8 mouse cellular contexts compared by ENCODE assay signal in the genomic region with DNA sequence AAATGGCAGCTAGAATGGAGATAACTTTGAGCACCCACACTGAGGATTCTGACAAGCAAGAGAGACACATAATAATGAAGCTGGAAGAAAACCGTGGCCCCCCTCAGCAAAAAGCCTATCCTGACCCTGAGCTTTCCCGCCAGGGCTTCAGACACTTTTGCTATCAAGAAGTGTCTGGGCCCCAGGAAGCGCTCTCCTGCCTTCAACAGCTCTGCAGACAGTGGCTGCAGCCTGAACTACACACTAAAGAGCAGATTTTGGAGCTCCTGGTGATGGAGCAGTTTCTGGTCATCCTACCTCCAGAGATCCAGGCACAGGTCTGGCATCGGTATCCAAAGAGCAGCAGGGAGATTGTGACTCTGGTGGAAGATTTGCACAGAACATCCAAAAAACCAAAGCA. TPM values are rescaled to one million over a fixed set of nuclear protein-coding genes. Genes with fewer than 3 reads are reported as not detected.
DNase-seq lines count a peak whose midpoint lies in the region; ATAC-seq and TF ChIP-seq lines count a peak whose summit lies in the region.

No protein-coding gene starts in this region.

- H3K9me3 ChIP-seq in heart, embryonic 16.5 days (replicated peaks; ENCODE audit: control insufficient read depth, low read length), result no peaks in the 10 kb centered on the region
- H3K9me3 ChIP-seq in MEL (replicated peaks; ENCODE audit: insufficient read depth, low read length), result no peaks in the 10 kb centered on the region
- H3K9me3 ChIP-seq in forebrain, embryonic 15.5 days, result no peaks in the 10 kb centered on the region
- H3K9me3 ChIP-seq in liver, postnatal 0 days (ENCODE audit: low read length), result no peaks in the 10 kb centered on the region

- TF ChIP-seq CTCF in MEL (IDR thresholded peaks at IDR 0.05 in 2 of 3, conservative IDR thresholded peaks at IDR 0.05 in 1 of 3; ENCODE audit: control insufficient read depth in 1 of 3, insufficient read depth in 1 of 3, low read depth in 2 of 3, low read length in 3 of 3, poor library complexity in 1 of 3, severe bottlenecking in 1 of 3), result no peak
- TF ChIP-seq CTCF in liver, postnatal 0 days (IDR thresholded peaks at IDR 0.05; ENCODE audit: low read depth), result no peak

- H3K4me2 ChIP-seq in heart, embryonic 16.5 days (ENCODE audit: low read depth, low read length), result peak overlapping the region; percentile 72
- peak overlapping the region; percentile 68 for H3K4me2 ChIP-seq in forebrain, embryonic 15.5 days (replicated peaks)
- H3K4me2 ChIP-seq in liver, postnatal 0 days (ENCODE audit: low read depth, low read length), result peak overlapping the region; percentile 85

- H3K4me1 ChIP-seq in heart, embryonic 16.5 days (ENCODE audit: control insufficient read depth, insufficient read depth, low read length), result peaks cover 6% of the 10 kb centered on the region
- H3K4me1 ChIP-seq in MEL (ENCODE audit: control insufficient read depth in 1 of 2, insufficient read depth in 2 of 2, low read length in 2 of 2), result no peaks in the 10 kb centered on the region; a peak in 1 of 4 replicates
- peaks cover 21% of the 10 kb centered on the region for H3K4me1 ChIP-seq in forebrain, embryonic 15.5 days
- H3K4me1 ChIP-seq in liver, postnatal 0 days (ENCODE audit: insufficient read depth), result peaks cover 13% of the 10 kb centered on the region

- no peak for TF ChIP-seq POLR2A in MEL (IDR thresholded peaks at IDR 0.05; ENCODE audit: control insufficient read depth in 1 of 2, insufficient read depth in 1 of 2, low read depth in 1 of 2, low read length in 2 of 2, poor library complexity in 1 of 2)

- H3K9ac ChIP-seq in heart, embryonic 16.5 days (ENCODE audit: low read length), result peak overlapping the region; percentile 85; the same call in 1 of the 2 replicates
- peak overlapping the region; percentile 67 for H3K9ac ChIP-seq in MEL (ENCODE audit: control insufficient read depth, low read depth, low read length, poor library complexity, severe bottlenecking)
- H3K9ac ChIP-seq in forebrain, embryonic 15.5 days (replicated peaks), result peak overlapping the region; percentile 70; the same call in 1 of the 2 replicates
- H3K9ac ChIP-seq in liver, postnatal 0 days (replicated peaks), result peak overlapping the region; percentile 74; the same call in 1 of the 2 replicates

- no peak overlapping the region for H3K27ac ChIP-seq in heart, embryonic 16.5 days (ENCODE audit: low read length)
- H3K27ac ChIP-seq in MEL (ENCODE audit: control insufficient read depth, low read depth, low read length), result no peak overlapping the region
- H3K27ac ChIP-seq in forebrain, embryonic 15.5 days (replicated peaks), result no peak overlapping the region
- peak overlapping the region; percentile 81; the same call in 1 of the 2 replicates for H3K27ac ChIP-seq in liver, postnatal 0 days (ENCODE audit: low read depth)

- no peaks in the 10 kb centered on the region for H3K79me2 ChIP-seq in MEL (ENCODE audit: control insufficient read depth, insufficient read depth, low read length, poor library complexity)

- no peak for ATAC-seq in heart, embryonic 16.5 days (replicated peaks; ENCODE audit: extremely low read depth, insufficient read depth, low FRiP score)
- no peak for ATAC-seq in forebrain, embryonic 15.5 days (replicated peaks)
- ATAC-seq in liver, postnatal 0 days, result no peak
- ATAC-seq in frontal cortex, adult (ENCODE audit: low TSS enrichment), result no peak
- ATAC-seq in monocyte, adult 5-6 weeks (replicated peaks; ENCODE audit: insufficient number of reproducible peaks, low FRiP score, low TSS enrichment, poor library complexity, severe bottlenecking), result no peak

- H3K36me3 ChIP-seq in heart, embryonic 16.5 days (ENCODE audit: control insufficient read depth, insufficient read depth), result no peaks in the 10 kb centered on the region
- H3K36me3 ChIP-seq in MEL (ENCODE audit: control insufficient read depth in 1 of 2, insufficient read depth in 2 of 2, low read length in 2 of 2), result no peaks in the 10 kb centered on the region; a peak in 1 of 4 replicates
- no peaks in the 10 kb centered on the region for H3K36me3 ChIP-seq in forebrain, embryonic 15.5 days
- no peaks in the 10 kb centered on the region for H3K36me3 ChIP-seq in liver, postnatal 0 days (replicated peaks; ENCODE audit: insufficient read depth, low read length)

- peak overlapping the region; percentile 82 for H3K4me3 ChIP-seq in heart, embryonic 16.5 days (ENCODE audit: low read length)
- H3K4me3 ChIP-seq in MEL (ENCODE audit: control insufficient read depth in 1 of 2, insufficient read depth in 1 of 2, low read depth in 2 of 2, low read length in 2 of 2), result peak overlapping the region; percentile 82 to 89
- peak overlapping the region; percentile 65 for H3K4me3 ChIP-seq in forebrain, embryonic 15.5 days
- H3K4me3 ChIP-seq in liver, postnatal 0 days (ENCODE audit: low read depth, low read length), result 0 out of 2 replicates have a peak overlapping the region, but pooled peaks have one; percentile 58

- WGBS in heart, embryonic 16.5 days, result 61% methylated on average over 4 of the region's 4 CpGs
- 69% methylated on average over 4 of the region's 4 CpGs for WGBS in forebrain, embryonic 15.5 days
- 73% methylated on average over 4 of the region's 4 CpGs for WGBS in liver, postnatal 0 days (ENCODE audit: insufficient replicate concordance)

- no peak for DNase-seq in heart, postnatal 4 days
- DNase-seq in MEL (ENCODE audit: low read depth, low spot score), result peak; percentile 49
- DNase-seq in liver, postnatal 0 days, result no peak
- DNase-seq in right cerebral cortex, adult 18-20 months, result no peak

- TF ChIP-seq RAD21 in MEL (IDR thresholded peaks at IDR 0.05; ENCODE audit: low read depth, low read length), result no peak

- no peak for TF ChIP-seq EP300 in MEL (IDR thresholded peaks at IDR 0.05; ENCODE audit: low read depth in 1 of 2, low read length in 2 of 2)
- no peak for TF ChIP-seq EP300 in liver, postnatal 0 days (IDR thresholded peaks at IDR 0.05; ENCODE audit: low read depth)

- no peaks in the 10 kb centered on the region for H3K27me3 ChIP-seq in heart, embryonic 16.5 days (ENCODE audit: control insufficient read depth, insufficient read depth, low read length)
- H3K27me3 ChIP-seq in MEL (ENCODE audit: control insufficient read depth in 1 of 2, insufficient read depth in 2 of 2, low read length in 2 of 2), result no peaks in the 10 kb centered on the region
- no peaks in the 10 kb centered on the region for H3K27me3 ChIP-seq in forebrain, embryonic 15.5 days
- H3K27me3 ChIP-seq in liver, postnatal 0 days (ENCODE audit: insufficient read depth, low read length), result no peaks in the 10 kb centered on the region

RNA-seq across cellular contexts. Expression of gene Zfp174, which starts 0.8 kb away (rescaled TPM):
- 0.85 and 0.90 TPM in 2 replicates for polyA plus RNA-seq in heart, embryonic 16.5 days (2015; fragmentation: Nextera tagmentation; extraction: Ambion mirVana)
- 1 to 10 TPM in 1 of 2 experiments, under 1 TPM in 1; 0.81 to 1.2 TPM for total RNA-seq in heart, postnatal 4 days (2021)
- total RNA-seq in MEL (2012; rRNA removed), result 0.39 and 0.46 TPM in 2 replicates
- polyA plus RNA-seq in MEL (2012; ENCODE audit: insufficient read depth in 1 of 2, insufficient read length in 2 of 2, low read depth in 1 of 2, low replicate concordance in 2 of 2, missing spikeins in 1 of 2), result 10 to 100 TPM in 1 of 2 experiments, under 1 TPM in 1; 0.58 to 24.5 TPM
- polyA plus RNA-seq in forebrain, embryonic 15.5 days (2015; fragmentation: Nextera tagmentation; extraction: Ambion mirVana), result 2.6 TPM in 2 replicates
- polyA plus RNA-seq in liver, postnatal 0 days (2015; fragmentation: Nextera tagmentation; extraction: Ambion mirVana), result 0.57 and 0.70 TPM in 2 replicates
- total RNA-seq in monocyte, adult 5-6 weeks (2017), result 0.11 to 1.5 TPM (median 1.4 TPM) in 3 replicates

RNA-seq across cellular contexts. Expression of gene Olfr15, which starts 17.2 kb away (rescaled TPM):
- polyA plus RNA-seq in heart, embryonic 16.5 days (2015; fragmentation: Nextera tagmentation; extraction: Ambion mirVana), result not detected in 2 replicates
- not detected for total RNA-seq in heart, postnatal 4 days (2021)
- not detected in 2 replicates for total RNA-seq in MEL (2012; rRNA removed)
- not detected for polyA plus RNA-seq in MEL (2012; ENCODE audit: insufficient read depth in 1 of 2, insufficient read length in 2 of 2, low read depth in 1 of 2, low replicate concordance in 2 of 2, missing spikeins in 1 of 2)
- polyA plus RNA-seq in forebrain, embryonic 15.5 days (2015; fragmentation: Nextera tagmentation; extraction: Ambion mirVana), result not detected in 2 replicates
- polyA plus RNA-seq in liver, postnatal 0 days (2015; fragmentation: Nextera tagmentation; extraction: Ambion mirVana), result not detected in 2 replicates
- total RNA-seq in monocyte, adult 5-6 weeks (2017), result not detected in 3 replicates

RNA-seq across cellular contexts. Expression of gene Naa60, which starts 24.3 kb away (rescaled TPM):
- polyA plus RNA-seq in heart, embryonic 16.5 days (2015; fragmentation: Nextera tagmentation; extraction: Ambion mirVana), result 37.1 and 40.0 TPM in 2 replicates
- 10 to 100 TPM; 44.3 to 55.1 TPM for total RNA-seq in heart, postnatal 4 days (2021)
- total RNA-seq in MEL (2012; rRNA removed), result 26.9 and 28.0 TPM in 2 replicates
- polyA plus RNA-seq in MEL (2012; ENCODE audit: insufficient read depth in 1 of 2, insufficient read length in 2 of 2, low read depth in 1 of 2, low replicate concordance in 2 of 2, missing spikeins in 1 of 2), result 10 to 100 TPM in 1 of 2 experiments, not detected in 1; 67.5 TPM
- 81.2 and 82.1 TPM in 2 replicates for polyA plus RNA-seq in forebrain, embryonic 15.5 days (2015; fragmentation: Nextera tagmentation; extraction: Ambion mirVana)
- 33.2 and 33.9 TPM in 2 replicates for polyA plus RNA-seq in liver, postnatal 0 days (2015; fragmentation: Nextera tagmentation; extraction: Ambion mirVana)
- 24.5 to 61.7 TPM (median 26.2 TPM) in 3 replicates for total RNA-seq in monocyte, adult 5-6 weeks (2017)

RNA-seq across cellular contexts. Expression of gene Zfp597, which starts 36.5 kb away (rescaled TPM):
- 6.1 TPM in 2 replicates for polyA plus RNA-seq in heart, embryonic 16.5 days (2015; fragmentation: Nextera tagmentation; extraction: Ambion mirVana)
- total RNA-seq in heart, postnatal 4 days (2021), result 10 to 100 TPM; 12.4 to 15.5 TPM
- 8.4 and 10.1 TPM in 2 replicates for total RNA-seq in MEL (2012; rRNA removed)
- 1 to 10 TPM in 1 of 2 experiments, not detected in 1; 6.9 TPM for polyA plus RNA-seq in MEL (2012; ENCODE audit: insufficient read depth in 1 of 2, insufficient read length in 2 of 2, low read depth in 1 of 2, low replicate concordance in 2 of 2, missing spikeins in 1 of 2)
- polyA plus RNA-seq in forebrain, embryonic 15.5 days (2015; fragmentation: Nextera tagmentation; extraction: Ambion mirVana), result 11.7 and 12.8 TPM in 2 replicates
- polyA plus RNA-seq in liver, postnatal 0 days (2015; fragmentation: Nextera tagmentation; extraction: Ambion mirVana), result 1.8 and 2.7 TPM in 2 replicates
- total RNA-seq in monocyte, adult 5-6 weeks (2017), result 23.7 to 35.3 TPM (median 24.2 TPM) in 3 replicates

RNA-seq across cellular contexts. Expression of gene Gm20695, which starts 36.6 kb away (rescaled TPM):
- 0.26 and 0.31 TPM in 2 replicates for polyA plus RNA-seq in heart, embryonic 16.5 days (2015; fragmentation: Nextera tagmentation; extraction: Ambion mirVana)
- 1 to 10 TPM in 1 of 2 experiments, not detected in 1; 1.4 TPM for total RNA-seq in heart, postnatal 4 days (2021)
- 0.52 and 0.62 TPM in 2 replicates for total RNA-seq in MEL (2012; rRNA removed)
- not detected for polyA plus RNA-seq in MEL (2012; ENCODE audit: insufficient read depth in 1 of 2, insufficient read length in 2 of 2, low read depth in 1 of 2, low replicate concordance in 2 of 2, missing spikeins in 1 of 2)
- polyA plus RNA-seq in forebrain, embryonic 15.5 days (2015; fragmentation: Nextera tagmentation; extraction: Ambion mirVana), result 1.6 and 4.7 TPM in 2 replicates
- 3.4 and 3.9 TPM in 2 replicates for polyA plus RNA-seq in liver, postnatal 0 days (2015; fragmentation: Nextera tagmentation; extraction: Ambion mirVana)
- 1.2 TPM in 1 of 3 replicates, not detected in the others for total RNA-seq in monocyte, adult 5-6 weeks (2017)
